Mouse (Mus musculus) cerebellum, adult 2 months (tissue): Measurements from ENCODE around the gene Ttll11. TPM values are rescaled to one million over a fixed set of nuclear protein-coding genes. Genes with fewer than 3 reads are reported as not detected.

Experiments used
- DNase-seq, 2 experiments: peaks; one replicate each; pipeline ENCODE4 v3.0.0; 2021
- H3K27ac ChIP-seq: fragments of 200-500 bp; 2 replicates; pipeline ENCODE4 v1.5.1; 2012; ENCODE audit warnings: low read length, control low read depth, inconsistent platforms; ENCODE audit not compliant: insufficient read depth
- H3K27me3 ChIP-seq: fragments of 200-500 bp; 2 replicates; pipeline ENCODE4 v1.6.1; 2012; ENCODE audit warnings: inconsistent platforms, mild to moderate bottlenecking, low read length, moderate library complexity; ENCODE audit not compliant: control insufficient read depth, insufficient read depth
- H3K4me1 ChIP-seq: fragments of 200-500 bp; 2 replicates; pipeline ENCODE4 v1.6.1; 2011; ENCODE audit warnings: low read length; ENCODE audit not compliant: control insufficient read depth, insufficient read depth
- H3K4me3 ChIP-seq: fragments of 200-500 bp; replicated peaks from 2 replicates; pipeline ENCODE3; 2011; ENCODE audit warnings: mild to moderate bottlenecking, low read depth, low read length, control low read depth; ENCODE audit not compliant: insufficient read depth
- CTCF ChIP-seq: fragments of 200-500 bp; IDR thresholded peaks from 2 replicates; pipeline ENCODE4 v1.5.1; 2011; ENCODE audit warnings: low read depth, mild to moderate bottlenecking, control low read depth, low read length, moderate library complexity, borderline replicate concordance; ENCODE audit not compliant: insufficient read depth
- POLR2A ChIP-seq: fragments of 200-500 bp; IDR thresholded peaks from 2 replicates; pipeline ENCODE4 v1.6.1; 2011; ENCODE audit warnings: low read length, control low read depth, borderline replicate concordance; ENCODE audit not compliant: insufficient read depth
- WGBS: fragments of 180-500 bp; shearing (Covaris S2); methylation state at CpG from one replicate; pipeline ENCODE4 v1.1.7; 2018; 5-methylcytosine and 5-hydroxymethylcytosine counted together
- polyA plus RNA-seq: library from polyadenylated mRNA; depleted of rRNA; stranded (reverse); fragments of >200 nt; gene quantifications from 2 replicates; pipeline ENCODE4 v1.2.3, GENCODE M21; 2012

Gene Ttll11
- polyA plus RNA-seq, 1 experiment: 21.4 TPM

DNA sequence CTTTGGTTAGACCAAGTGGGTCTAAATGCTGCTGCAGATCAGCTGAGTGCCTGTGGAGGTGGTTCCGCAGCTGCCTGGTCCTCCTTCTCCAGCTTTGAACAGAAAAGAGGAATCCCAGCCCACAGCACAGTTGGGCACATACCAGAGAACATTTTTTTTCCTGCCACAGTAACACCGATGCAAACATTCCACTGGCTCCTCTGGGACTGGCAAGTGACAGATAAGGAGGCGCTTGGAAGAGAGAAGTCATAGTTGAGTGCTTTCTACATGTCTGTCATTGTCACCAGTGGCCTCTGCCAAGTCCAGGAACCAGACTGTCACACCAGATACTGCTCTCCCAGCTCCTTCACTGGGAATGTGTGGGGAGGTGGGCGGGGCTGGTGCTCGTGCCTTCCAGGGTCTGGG lies 204.1 kb downstream of the Ttll11 start:
- TF ChIP-seq POLR2A (no peak), CTCF (no peak)
- no peak for DNase-seq
- H3K27me3 ChIP-seq: no peaks in the 10 kb centered on the region
- no peak overlapping the region for H3K4me3 ChIP-seq
- no peak overlapping the region for H3K27ac ChIP-seq
- 58% methylated on average over 5 of the region's 5 CpGs for WGBS
- H3K4me1 ChIP-seq: peaks cover 15% of the 10 kb centered on the region

DNA sequence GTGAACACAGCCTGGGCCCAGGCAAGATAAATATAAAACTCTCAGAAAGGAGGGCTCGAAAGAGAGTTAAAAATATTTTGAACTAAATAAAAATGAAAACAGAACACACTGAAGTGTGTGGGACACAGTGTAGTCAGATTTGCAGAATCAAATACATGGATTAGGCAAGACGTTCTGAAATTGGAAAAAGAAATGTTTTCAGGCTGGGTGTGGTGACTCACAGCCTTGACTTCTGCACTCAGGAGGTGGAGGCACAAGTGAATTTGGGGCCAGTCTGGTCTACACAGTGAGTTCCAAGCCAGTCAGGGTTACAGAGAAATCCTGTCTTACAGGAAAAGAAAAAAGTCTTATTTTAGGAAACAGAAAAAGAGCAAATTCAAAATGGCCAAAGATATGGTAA lies 209.2 kb downstream of the Ttll11 start:
- Histone ChIP-seq H3K27me3 (no peaks in the 10 kb centered on the region), H3K4me1 (peaks cover 20% of the 10 kb centered on the region), H3K27ac (no peak overlapping the region), H3K4me3 (no peak overlapping the region)
- TF ChIP-seq POLR2A: no peak
- no peak for TF ChIP-seq CTCF
- WGBS: 89% methylated on average over 2 of the region's 2 CpGs
- DNase-seq: no peak

DNA sequence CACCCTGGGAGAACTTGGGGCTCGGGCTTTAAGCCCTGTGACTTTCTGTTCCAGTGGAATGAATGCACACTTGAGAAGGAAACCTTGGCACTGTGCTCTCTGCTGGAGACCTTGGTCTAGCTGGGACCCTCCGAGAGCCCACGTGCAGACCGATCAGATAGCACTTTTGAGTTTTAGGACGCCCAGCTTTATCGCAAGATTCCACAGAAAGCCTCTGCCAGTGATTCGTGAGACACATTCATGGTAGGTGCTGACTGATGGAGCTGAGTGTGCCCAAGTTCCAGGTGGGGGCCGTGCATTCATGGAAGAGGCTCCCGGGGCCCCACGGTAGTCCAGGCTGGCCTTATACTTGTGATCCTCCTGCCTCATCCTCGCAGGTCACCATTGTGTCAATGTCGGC lies 210.3 kb downstream of the Ttll11 start:
- Histone ChIP-seq H3K27ac (no peak overlapping the region), H3K27me3 (no peaks in the 10 kb centered on the region), H3K4me1 (peaks cover 20% of the 10 kb centered on the region), H3K4me3 (no peak overlapping the region)
- DNase-seq: no peak
- no peak for TF ChIP-seq POLR2A
- no peak for TF ChIP-seq CTCF
- WGBS: 95% methylated on average over 12 of the region's 12 CpGs

GRCm38 (mm10) chr2:35768538-35769238 lies 211.0 kb downstream of the Ttll11 start:
- no peak overlapping the region for H3K27ac ChIP-seq
- peaks cover 20% of the 10 kb centered on the region for H3K4me1 ChIP-seq
- DNase-seq: no peak
- WGBS: 53% methylated on average over 4 of the region's 4 CpGs
- no peak for TF ChIP-seq CTCF
- no peak for TF ChIP-seq POLR2A
- H3K4me3 ChIP-seq: no peak overlapping the region
- H3K27me3 ChIP-seq: no peaks in the 10 kb centered on the region

GRCm38 (mm10) chr2:35767834-35768537 lies 211.7 kb downstream of the Ttll11 start:
- TF ChIP-seq POLR2A (no peak), CTCF (no peak)
- peaks cover 20% of the 10 kb centered on the region for H3K4me1 ChIP-seq
- no peak overlapping the region for H3K4me3 ChIP-seq
- no peak overlapping the region for H3K27ac ChIP-seq
- DNase-seq: no peak
- H3K27me3 ChIP-seq: no peaks in the 10 kb centered on the region
- 52% methylated on average over 14 of the region's 14 CpGs for WGBS

- H3K27ac ChIP-seq: no peak overlapping the region
- TF ChIP-seq CTCF (no peak), POLR2A (no peak)
- no peak overlapping the region for H3K4me3 ChIP-seq
- WGBS: 89% methylated on average over 8 of the region's 8 CpGs
- DNase-seq: no peak
- H3K27me3 ChIP-seq: no peaks in the 10 kb centered on the region
- H3K4me1 ChIP-seq: peaks cover 26% of the 10 kb centered on the region
Observed at GRCm38 (mm10) chr2:35764328-35764727, 215.4 kb downstream of the Ttll11 start.

DNA sequence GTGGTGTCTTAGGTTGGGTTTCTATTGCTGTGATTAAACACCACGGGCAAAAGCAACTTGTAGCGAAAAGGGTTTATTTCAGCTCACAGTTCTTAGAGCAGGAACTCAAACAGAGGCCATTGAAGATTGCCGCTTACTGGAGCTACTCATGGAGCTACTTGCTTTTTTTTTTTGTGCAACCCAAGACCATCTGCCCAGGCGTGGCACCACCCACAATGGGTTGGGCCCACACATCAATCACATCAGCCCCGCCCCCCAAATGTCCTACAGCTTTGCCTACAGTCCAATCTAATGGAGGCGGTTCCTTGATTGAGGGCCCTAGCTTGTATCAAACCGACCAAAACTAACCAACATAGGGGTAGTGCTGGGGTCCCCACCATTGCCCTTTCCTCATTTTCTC lies 215.9 kb downstream of the Ttll11 start:
- 97% methylated on average over 7 of the region's 7 CpGs for WGBS
- no peak for DNase-seq
- no peak for TF ChIP-seq POLR2A
- TF ChIP-seq CTCF: no peak
- Histone ChIP-seq H3K27me3 (no peaks in the 10 kb centered on the region), H3K4me3 (no peak overlapping the region), H3K27ac (no peak overlapping the region), H3K4me1 (peaks cover 21% of the 10 kb centered on the region)

- TF ChIP-seq CTCF (no peak), POLR2A (no peak)
- H3K27me3 ChIP-seq: no peaks in the 10 kb centered on the region
- 87% methylated on average over 5 of the region's 5 CpGs for WGBS
Observed at GRCm38 (mm10) chr2:35761458-35761857, 218.3 kb downstream of the Ttll11 start.

More at GRCm38 (mm10) chr2:35761458-35761857, 218.3 kb downstream of the Ttll11 start:
- H3K4me3 ChIP-seq: no peak overlapping the region
- H3K27ac ChIP-seq: no peak overlapping the region
- peaks cover 12% of the 10 kb centered on the region for H3K4me1 ChIP-seq
- DNase-seq: no peak
